Mouse (Mus musculus) urinary bladder, adult 18-20 months (tissue): ENCODE results near the gene Zbtb43.

Experiments
- DNase-seq, 2 experiments: peaks; one replicate each; pipeline ENCODE4 v3.0.0; 2022; ENCODE audit warnings: low spot score in 2 of 2, mixed read lengths in 2 of 2

Gene Zbtb43

GRCm38 (mm10) chr2:33468466-33469097 lies at the start of gene Zbtb43:
Gene Zbtb43 (minus strand): TSS chr2:33468559.
- DNase-seq, result peak; percentile 91 to 95

- no peak for DNase-seq
Measured at GRCm38 (mm10) chr2:33515856-33516255, 47.5 kb upstream of the Zbtb43 start.

GRCm38 (mm10) chr2:33515431-33515830 lies 47.1 kb upstream of the Zbtb43 start:
- no peak for DNase-seq

- no peak for DNase-seq
Measured at GRCm38 (mm10) chr2:33510791-33511190, 42.4 kb upstream of the Zbtb43 start.

- DNase-seq, result no peak
Measured at GRCm38 (mm10) chr2:33502602-33503001, 34.2 kb upstream of the Zbtb43 start.

GRCm38 (mm10) chr2:33498280-33498679 lies 29.9 kb upstream of the Zbtb43 start:
- DNase-seq, result peak; percentile 16 to 36

- DNase-seq, result no peak
Measured at GRCm38 (mm10) chr2:33495654-33496053, 27.3 kb upstream of the Zbtb43 start.

GRCm38 (mm10) chr2:33492041-33492440 lies 23.7 kb upstream of the Zbtb43 start:
- DNase-seq, result no peak

GRCm38 (mm10) chr2:33489565-33489964 lies 21.2 kb upstream of the Zbtb43 start:
- no peak for DNase-seq

- no peak for DNase-seq
Measured at GRCm38 (mm10) chr2:33487332-33487731, 19.0 kb upstream of the Zbtb43 start.

- DNase-seq, result peak; percentile 44 to 70
Measured at GRCm38 (mm10) chr2:33486866-33487265, 18.5 kb upstream of the Zbtb43 start.

GRCm38 (mm10) chr2:33477961-33478755 lies 9.8 kb upstream of the Zbtb43 start:
- no peak for DNase-seq

- DNase-seq, result no peak
Measured at GRCm38 (mm10) chr2:33475961-33476360, 7.6 kb upstream of the Zbtb43 start.

- DNase-seq, result peak; percentile 30 to 66
Measured at GRCm38 (mm10) chr2:33467546-33468465, 553 bp downstream of the Zbtb43 start.

- DNase-seq, result no peak
Measured at GRCm38 (mm10) chr2:33465966-33466365, 2.4 kb downstream of the Zbtb43 start.

- DNase-seq, result no peak
Measured at GRCm38 (mm10) chr2:33465215-33465614, 3.1 kb downstream of the Zbtb43 start.

- DNase-seq, result no peak
Measured at GRCm38 (mm10) chr2:33462066-33462465, 6.3 kb downstream of the Zbtb43 start.

- no peak for DNase-seq
Measured at GRCm38 (mm10) chr2:33461066-33461465, 7.3 kb downstream of the Zbtb43 start.

GRCm38 (mm10) chr2:33459660-33460059 lies 8.7 kb downstream of the Zbtb43 start:
- no peak for DNase-seq

- no peak for DNase-seq
Measured at GRCm38 (mm10) chr2:33456696-33457095, 11.7 kb downstream of the Zbtb43 start.

GRCm38 (mm10) chr2:33456242-33456641 lies 12.1 kb downstream of the Zbtb43 start:
- no peak for DNase-seq

GRCm38 (mm10) chr2:33455350-33455749 lies 13.0 kb downstream of the Zbtb43 start:
- DNase-seq, result no peak
